Mouse (Mus musculus) brain, embryonic 14.5 days (tissue): Measurements from ENCODE around the gene Gja1.

ENCODE experiments used
- CTCF ChIP-seq: fragments of 200-500 bp; IDR thresholded peaks from 2 replicates; pipeline ENCODE4 v1.5.1; 2012; ENCODE audit warnings: inconsistent platforms, mild to moderate bottlenecking, moderate library complexity, borderline replicate concordance; ENCODE audit not compliant: insufficient read depth, insufficient read length; ENCODE audit errors: extremely low read depth
- POLR2A ChIP-seq: fragments of 200-500 bp; IDR thresholded peaks from 2 replicates; pipeline ENCODE4 v1.6.1; 2012; ENCODE audit warnings: mild to moderate bottlenecking, inconsistent platforms, borderline replicate concordance; ENCODE audit not compliant: poor library complexity, insufficient read depth, insufficient read length, severe bottlenecking; ENCODE audit errors: extremely low read depth

DNA sequence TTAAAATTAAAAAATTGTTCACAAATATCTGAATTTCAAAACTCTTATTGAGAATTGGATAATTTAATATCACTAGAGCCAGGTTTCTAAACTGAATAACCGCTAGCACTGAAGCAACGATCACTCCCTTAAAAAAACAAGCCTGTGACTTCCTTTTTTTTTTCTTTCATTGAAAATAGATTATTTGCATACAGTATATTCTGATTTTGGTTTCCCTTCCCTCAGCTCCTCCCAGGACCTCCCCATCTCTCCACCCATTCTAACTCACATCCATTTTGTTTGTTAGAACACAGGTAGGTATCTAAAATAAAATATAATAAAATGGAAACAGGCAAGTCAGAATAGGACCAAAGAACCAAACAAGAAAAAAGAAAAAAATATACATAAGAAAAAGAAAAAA lies 50.7 kb downstream of the Gja1 start:
- TF ChIP-seq CTCF (no peak), POLR2A (no peak)
